Mouse (Mus musculus): ENCODE results near the gene Pwp2.

GRCm38 (mm10) chr10:78167775-78168174 lies 17.2 kb downstream of the Pwp2 start:
- no peak for TF ChIP-seq SIN3A (IDR thresholded peaks at IDR 0.05; ENCODE audit: low read length)
- no peak for TF ChIP-seq POLR2A (IDR thresholded peaks at IDR 0.05; ENCODE audit: low read depth, low read length)
- no peak for TF ChIP-seq ZC3H11A (IDR thresholded peaks at IDR 0.05; ENCODE audit: low read depth, low read length)
- TF ChIP-seq EP300 (IDR thresholded peaks at IDR 0.05; ENCODE audit: low read length) = no peak
